Mouse (Mus musculus) lung, embryonic 14.5 days (tissue): ENCODE measurements around the gene D930048N14Rik. TPM values are rescaled to one million over a fixed set of nuclear protein-coding genes. Genes with fewer than 3 reads are reported as not detected.

Experiments
- ATAC-seq: fragments of 200-750 bp; cut with Nextera tagmentation; 2 replicates; pipeline ENCODE4 v1.8.0; 2017; ENCODE audit warnings: mild to moderate bottlenecking, moderate TSS enrichment, moderate library complexity; ENCODE audit not compliant: insufficient read depth
- DNase-seq: peaks from one replicate; pipeline ENCODE4 v3.0.0-alpha.2; 2015
- H3K27ac ChIP-seq: fragments of 300-500 bp; sonication (generic); 2 replicates; pipeline ENCODE4 v1.5.1; 2014; ENCODE audit warnings: low read depth, mild to moderate bottlenecking, moderate library complexity
- H3K27me3 ChIP-seq: fragments of 300-500 bp; sonication (generic); 2 replicates; pipeline ENCODE4 v1.6.1; 2014; ENCODE audit warnings: low read length, control low read depth; ENCODE audit not compliant: insufficient read depth
- H3K36me3 ChIP-seq: fragments of 300-500 bp; sonication (generic); 2 replicates; pipeline ENCODE4 v1.6.1; 2014; ENCODE audit warnings: control low read depth; ENCODE audit not compliant: insufficient read depth
- H3K4me1 ChIP-seq: fragments of 300-500 bp; sonication (generic); 2 replicates; pipeline ENCODE4 v1.6.1; 2014; ENCODE audit warnings: antibody characterized with exemption, control low read depth; ENCODE audit not compliant: insufficient read depth
- H3K4me2 ChIP-seq: fragments of 300-500 bp; sonication (generic); 2 replicates; pipeline ENCODE4 v1.6.1; 2014; ENCODE audit warnings: mild to moderate bottlenecking
- H3K4me3 ChIP-seq: fragments of 300-500 bp; sonication (generic); 2 replicates; pipeline ENCODE4 v1.5.1; 2014; ENCODE audit warnings: low read depth, low read length
- H3K9ac ChIP-seq: fragments of 300-500 bp; sonication (generic); 2 replicates; pipeline ENCODE4 v1.6.1; 2014
- H3K9me3 ChIP-seq: fragments of 300-500 bp; sonication (generic); 2 replicates; pipeline ENCODE4 v1.6.1; 2016; ENCODE audit warnings: low read depth, low read length, control low read depth
- CTCF ChIP-seq: IDR thresholded peaks from 2 replicates; pipeline ENCODE4 v1.5.1; 2016; ENCODE audit warnings: antibody characterized with exemption, low read depth
- WGBS: fragments of 180-500 bp; shearing (Covaris S2); extraction: QIAGEN DNeasy Blood & Tissue Kit; methylation state at CpG from one replicate; pipeline ENCODE4 v1.1.7; 2014; 5-methylcytosine and 5-hydroxymethylcytosine counted together
- polyA plus RNA-seq: library from polyadenylated mRNA; unstranded; fragments of >200 nt; fragmentation: Nextera tagmentation; extraction: Ambion mirVana; gene quantifications from 2 replicates; pipeline ENCODE4 v1.2.1, GENCODE M21; 2014

Gene D930048N14Rik
- polyA plus RNA-seq, 1 experiment from 2014 or later: 3.4 TPM

DNA sequence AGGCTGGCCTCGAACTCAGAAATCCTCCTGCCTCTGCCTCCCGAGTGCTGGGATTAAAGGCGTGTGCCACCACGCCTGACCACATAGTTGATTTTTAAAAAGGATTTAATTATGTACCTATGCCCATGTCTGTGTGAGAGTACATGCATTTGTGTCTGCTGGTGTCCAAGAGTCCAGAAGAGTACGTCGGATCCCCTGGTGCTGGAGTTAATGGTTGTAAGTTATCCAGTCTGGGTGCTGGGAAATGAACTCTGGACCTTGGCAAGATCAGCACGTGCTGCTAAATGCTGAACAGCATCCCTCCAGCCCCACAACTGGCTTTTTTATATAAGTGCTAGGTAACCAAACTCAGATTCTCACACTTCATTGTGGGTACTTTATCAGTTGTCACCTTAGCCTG lies 20.1 kb downstream of the D930048N14Rik start:
- Histone ChIP-seq H3K9ac (no peak overlapping the region), H3K9me3 (no peaks in the 10 kb centered on the region), H3K36me3 (no peaks in the 10 kb centered on the region), H3K4me3 (no peak overlapping the region), H3K27ac (no peak overlapping the region), H3K4me2 (no peak overlapping the region), H3K27me3 (no peaks in the 10 kb centered on the region), H3K4me1 (no peaks in the 10 kb centered on the region)
- DNase-seq: no peak
- WGBS: 85% methylated on average over 7 of the region's 7 CpGs
- TF ChIP-seq CTCF: no peak
- no peak for ATAC-seq

DNA sequence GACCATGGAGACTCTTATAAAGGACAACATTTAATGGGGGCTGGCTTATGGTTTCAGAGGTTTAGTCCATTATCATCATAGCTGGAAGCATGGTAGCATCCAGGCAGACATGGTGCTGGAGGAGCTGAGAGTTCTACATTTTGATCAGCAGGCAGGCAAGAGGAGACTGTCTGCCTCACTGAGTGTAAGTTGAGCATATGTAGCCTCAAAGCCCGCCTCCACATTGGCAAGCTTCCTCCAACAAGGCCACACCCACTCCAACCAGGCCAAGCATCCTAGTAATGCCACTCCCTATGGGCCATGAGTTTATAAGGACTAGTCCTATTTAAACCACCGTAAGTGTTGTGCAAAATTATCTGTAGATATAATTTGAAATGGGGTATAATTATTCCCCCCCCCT lies 20.6 kb downstream of the D930048N14Rik start:
- no peaks in the 10 kb centered on the region for H3K27me3 ChIP-seq
- 71% methylated on average over 2 of the region's 2 CpGs for WGBS
- no peaks in the 10 kb centered on the region for H3K36me3 ChIP-seq
- ATAC-seq (no peak), DNase-seq (peak; percentile 37)
- no peak overlapping the region for H3K9ac ChIP-seq
- H3K27ac ChIP-seq: no peak overlapping the region
- TF ChIP-seq CTCF: no peak
- no peaks in the 10 kb centered on the region for H3K4me1 ChIP-seq
- no peak overlapping the region for H3K4me2 ChIP-seq
- H3K4me3 ChIP-seq: no peak overlapping the region
- H3K9me3 ChIP-seq: no peaks in the 10 kb centered on the region

DNA sequence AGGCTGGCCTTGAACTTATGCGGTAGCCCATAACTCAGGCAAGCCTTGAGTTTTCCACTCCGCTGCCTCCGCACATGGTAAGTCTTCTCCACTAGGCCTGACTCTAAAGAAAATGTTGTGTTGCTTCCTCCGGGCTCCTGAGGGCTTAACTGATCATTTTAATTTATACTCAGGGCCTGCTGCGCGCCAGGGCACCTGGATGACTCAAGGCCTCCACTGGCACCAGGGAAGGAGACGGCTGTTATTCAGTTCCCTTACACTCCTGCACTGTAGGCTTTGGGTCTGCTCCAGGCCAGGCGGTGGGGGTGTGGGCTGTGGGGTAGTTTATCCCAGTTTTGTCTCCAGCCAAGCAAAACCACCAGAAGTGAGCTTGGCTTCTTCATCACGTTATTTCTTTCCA lies 22.5 kb downstream of the D930048N14Rik start:
- Histone ChIP-seq H3K9me3 (no peaks in the 10 kb centered on the region), H3K4me3 (no peak overlapping the region), H3K27me3 (no peaks in the 10 kb centered on the region), H3K9ac (no peak overlapping the region), H3K27ac (no peak overlapping the region), H3K4me1 (no peaks in the 10 kb centered on the region), H3K4me2 (no peak overlapping the region), H3K36me3 (no peaks in the 10 kb centered on the region)
- WGBS: 79% methylated on average over 9 of the region's 9 CpGs
- no peak for DNase-seq
- no peak for TF ChIP-seq CTCF
- ATAC-seq: no peak

DNA sequence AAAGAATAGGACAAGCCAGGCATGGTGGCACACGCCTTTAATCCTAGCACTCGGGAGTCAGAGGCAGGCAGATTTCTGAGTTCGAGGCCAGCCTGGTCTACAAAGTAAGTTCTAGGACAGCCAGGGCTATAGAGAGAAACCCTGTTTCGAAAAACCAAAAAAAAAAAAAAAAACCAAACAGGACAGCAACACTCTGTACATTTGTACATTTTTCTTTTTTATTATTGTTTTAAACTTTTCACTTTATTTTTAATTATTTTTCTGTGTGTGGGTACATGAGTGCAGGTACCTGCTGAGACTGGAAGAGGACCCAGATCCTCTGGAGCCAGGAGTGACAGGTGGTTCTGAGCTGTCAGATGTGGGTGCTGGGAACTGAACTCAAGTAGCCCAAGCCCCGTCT lies 24.6 kb downstream of the D930048N14Rik start:
- 73% methylated on average over 5 of the region's 5 CpGs for WGBS
- no peak overlapping the region for H3K4me3 ChIP-seq
- no peaks in the 10 kb centered on the region for H3K36me3 ChIP-seq
- H3K9me3 ChIP-seq: no peaks in the 10 kb centered on the region
- ATAC-seq (no peak), DNase-seq (no peak)
- no peak for TF ChIP-seq CTCF
- no peak overlapping the region for H3K27ac ChIP-seq
- no peaks in the 10 kb centered on the region for H3K27me3 ChIP-seq
- no peak overlapping the region for H3K9ac ChIP-seq
- no peaks in the 10 kb centered on the region for H3K4me1 ChIP-seq
- H3K4me2 ChIP-seq: no peak overlapping the region

DNA sequence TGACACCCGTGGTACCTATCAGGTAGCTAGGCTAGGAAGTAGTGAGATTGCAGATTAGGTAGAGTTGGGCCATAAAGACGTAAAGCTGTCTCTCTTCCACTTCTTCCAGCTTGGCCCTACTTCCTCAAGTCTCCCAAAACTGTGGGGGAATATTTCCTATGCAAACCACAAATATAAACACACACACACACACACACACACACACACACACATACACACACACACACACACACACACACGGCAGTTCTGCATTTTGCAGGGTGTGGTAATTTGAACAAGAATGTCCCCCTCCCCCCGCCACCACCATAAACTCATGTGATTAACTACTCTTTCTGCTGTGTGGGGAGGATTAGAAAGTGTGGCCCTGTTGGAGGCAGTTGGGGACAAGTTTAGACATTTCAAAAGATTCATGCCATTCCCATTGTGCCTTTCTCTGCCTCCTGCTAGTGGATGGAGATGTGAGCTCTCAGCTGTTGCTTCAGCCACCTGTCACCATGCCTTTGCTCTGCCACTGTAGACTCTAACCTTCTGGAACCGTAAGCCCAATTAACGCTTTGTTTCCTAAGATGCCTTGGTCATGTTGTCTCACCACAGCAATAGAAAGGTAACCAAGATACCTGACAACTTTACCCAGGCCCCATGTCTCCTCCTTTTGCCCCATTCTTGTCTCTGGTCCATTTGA lies 27.1 kb downstream of the D930048N14Rik start:
- no peak overlapping the region for H3K4me2 ChIP-seq
- no peaks in the 10 kb centered on the region for H3K27me3 ChIP-seq
- no peak overlapping the region for H3K9ac ChIP-seq
- H3K27ac ChIP-seq: no peak overlapping the region
- H3K9me3 ChIP-seq: no peaks in the 10 kb centered on the region
- ATAC-seq: no peak
- DNase-seq: no peak
- H3K4me3 ChIP-seq: no peak overlapping the region
- H3K36me3 ChIP-seq: no peaks in the 10 kb centered on the region
- no peaks in the 10 kb centered on the region for H3K4me1 ChIP-seq
- TF ChIP-seq CTCF: no peak
- WGBS: 65% methylated on average over 6 of the region's 6 CpGs

DNA sequence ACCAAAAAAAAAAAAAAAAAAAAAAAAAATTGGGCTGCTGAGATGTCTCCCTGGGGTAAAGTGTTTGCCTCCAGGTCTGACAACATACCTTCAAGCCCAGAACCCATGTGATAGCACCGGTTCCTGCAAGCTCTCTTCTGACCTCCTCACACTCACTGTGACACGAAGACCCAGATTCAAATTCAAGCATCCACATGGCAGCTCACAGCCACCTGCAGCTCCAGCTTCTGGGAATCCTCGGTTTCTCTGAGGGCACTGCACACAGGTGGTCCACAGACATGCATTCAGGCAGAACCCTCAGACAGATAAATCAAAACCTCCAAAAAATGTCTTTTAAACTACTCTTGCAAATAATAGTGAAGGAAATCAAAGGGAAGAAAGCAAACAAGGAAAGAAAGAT lies 28.7 kb downstream of the D930048N14Rik start:
- no peak for ATAC-seq

DNA sequence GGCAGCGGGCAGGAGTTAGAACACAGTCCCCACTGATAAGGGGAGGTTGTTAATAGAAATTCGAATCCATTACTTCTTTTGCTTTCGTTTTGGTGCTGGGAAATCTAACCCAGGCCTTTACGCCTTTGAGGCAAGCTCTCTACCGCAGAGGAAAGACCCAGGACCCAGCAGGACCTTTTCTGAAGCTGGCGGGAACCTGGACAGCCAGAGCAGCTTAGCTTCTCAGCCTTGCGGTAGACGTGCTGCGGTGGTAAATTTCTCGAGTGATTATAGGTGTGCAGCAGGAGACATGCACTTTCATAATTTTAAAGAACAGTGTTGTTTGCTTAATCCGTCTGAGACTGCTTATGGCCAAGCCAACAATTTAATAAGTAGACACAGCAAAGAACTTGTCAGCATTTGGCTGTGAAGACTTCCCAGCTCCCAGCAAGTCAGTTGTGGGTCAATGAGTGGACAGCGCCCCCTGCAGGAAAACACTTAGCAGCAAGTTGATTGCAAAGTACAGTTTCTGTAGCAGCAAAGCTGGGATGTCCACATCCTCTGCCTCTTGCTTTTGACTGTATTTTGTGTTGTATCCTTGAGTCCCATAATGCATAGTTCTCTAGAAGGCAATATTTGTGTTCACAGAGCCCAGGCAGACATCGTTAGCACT lies 30.7 kb downstream of the D930048N14Rik start:
- ATAC-seq (peak; percentile 54; the same call in 1 of the 2 replicates), DNase-seq (peak; percentile 94)
- H3K4me2 ChIP-seq: peak overlapping the region; percentile 43; the same call in 1 of the 2 replicates
- WGBS: 29% methylated on average over 13 of the region's 13 CpGs
- H3K27ac ChIP-seq: no peak overlapping the region
- TF ChIP-seq CTCF: peak; percentile 95
- H3K9me3 ChIP-seq: no peaks in the 10 kb centered on the region
- H3K27me3 ChIP-seq: no peaks in the 10 kb centered on the region
- peak overlapping the region; percentile 4; the same call in 1 of the 2 replicates for H3K9ac ChIP-seq
- no peak overlapping the region for H3K4me3 ChIP-seq
- no peaks in the 10 kb centered on the region for H3K4me1 ChIP-seq
- peaks cover 8% of the 10 kb centered on the region; the same call in 1 of the 2 replicates for H3K36me3 ChIP-seq

More for the DNA sequence above, 28.7 kb downstream of the D930048N14Rik start:
- Histone ChIP-seq H3K4me3 (no peak overlapping the region), H3K9ac (no peak overlapping the region), H3K27ac (no peak overlapping the region), H3K36me3 (no peaks in the 10 kb centered on the region), H3K4me2 (no peak overlapping the region), H3K27me3 (no peaks in the 10 kb centered on the region), H3K9me3 (no peaks in the 10 kb centered on the region), H3K4me1 (no peaks in the 10 kb centered on the region)
- no peak for DNase-seq
- TF ChIP-seq CTCF: no peak
- 57% methylated on average over 3 of the region's 3 CpGs for WGBS
